Mouse (Mus musculus): ENCODE measurements around the gene Zfp963.

- TF ChIP-seq CTCF (IDR thresholded peaks at IDR 0.05; ENCODE audit: low read depth, low read length) (no peak), EP300 (IDR thresholded peaks at IDR 0.05; ENCODE audit: insufficient read depth, low read depth, low read length) (no peak), POLR2A (IDR thresholded peaks at IDR 0.05; ENCODE audit: insufficient read depth, low read length) (no peak)
These were observed 2.7 kb upstream of the Zfp963 start for GRCm38 (mm10) chr8:69752437-69752836.
